8 mouse cellular contexts compared by ENCODE assay signal in the genomic region with DNA sequence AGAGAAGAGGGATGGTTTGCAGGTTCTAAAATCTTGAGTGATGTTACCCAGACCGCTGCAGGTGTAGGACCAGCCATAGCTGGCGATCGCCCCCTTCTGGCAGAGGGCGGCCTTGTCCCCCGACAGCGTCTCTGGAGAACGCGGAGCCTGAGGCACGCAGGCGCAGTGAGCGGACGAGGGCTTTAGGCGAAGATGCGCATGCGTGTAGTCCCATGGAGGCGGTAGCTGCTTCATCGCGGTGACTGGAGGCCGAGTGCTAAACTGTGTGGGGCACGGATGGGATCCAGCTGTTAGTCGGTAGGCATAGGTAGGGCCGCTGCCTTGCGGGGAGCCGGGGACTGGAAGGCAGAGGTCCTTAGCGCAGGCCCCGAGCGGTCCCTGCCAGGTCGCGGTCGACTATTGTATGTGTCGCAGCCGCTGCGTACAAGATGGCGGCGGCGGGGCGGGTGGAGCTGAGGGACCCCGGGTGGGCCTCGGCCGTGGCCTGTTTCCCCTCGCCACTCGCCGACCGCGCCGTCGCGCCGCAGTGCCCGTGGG. TPM values are rescaled to one million over a fixed set of nuclear protein-coding genes. Genes with fewer than 3 reads are reported as not detected.
DNase-seq lines count a peak whose midpoint lies in the region; ATAC-seq and TF ChIP-seq lines count a peak whose summit lies in the region.

No protein-coding gene starts in this region.

- DNase-seq in CH12.LX (ENCODE audit: extremely low read depth): peak; percentile 97
- peak; percentile 95 for DNase-seq in c-Kit-positive CD71-positive TER-119-negative erythroid progenitor cells, embryonic 14.5 days (ENCODE audit: low read depth)
- peak; percentile 99 for DNase-seq in forebrain, embryonic 11.5 days (ENCODE audit: low spot score)
- DNase-seq in kidney, postnatal 36 days: peak; percentile 98 to 100
- peak; percentile 89 for DNase-seq in telencephalon, adult 2 months (ENCODE audit: low read depth, low spot score)

- no peaks in the 10 kb centered on the region for H3K27me3 ChIP-seq in CH12.LX (replicated peaks)
- no peaks in the 10 kb centered on the region for H3K27me3 ChIP-seq in forebrain, embryonic 11.5 days (ENCODE audit: control insufficient read depth, insufficient read depth, low read length)
- no peaks in the 10 kb centered on the region for H3K27me3 ChIP-seq in heart, embryonic 16.5 days (ENCODE audit: control insufficient read depth, insufficient read depth, low read length)
- 0 out of 2 replicates have a peak, but pooled peaks cover 4% of the 10 kb centered on the region for H3K27me3 ChIP-seq in liver, embryonic 15.5 days
- no peaks in the 10 kb centered on the region for H3K27me3 ChIP-seq in neural tube, embryonic 12.5 days (replicated peaks)

- H3K4me1 ChIP-seq in CH12.LX (ENCODE audit: control insufficient read depth in 1 of 2, insufficient read depth in 2 of 2): peaks cover 0 to 5% of the 10 kb centered on the region in 2 experiments; a peak in 2 of 4 replicates
- H3K4me1 ChIP-seq in forebrain, embryonic 11.5 days (replicated peaks; ENCODE audit: control insufficient read depth, insufficient read depth, low read length): no peaks in the 10 kb centered on the region
- H3K4me1 ChIP-seq in heart, embryonic 16.5 days (ENCODE audit: control insufficient read depth, insufficient read depth, low read length): no peaks in the 10 kb centered on the region
- H3K4me1 ChIP-seq in liver, embryonic 15.5 days (replicated peaks): peaks cover 6% of the 10 kb centered on the region
- no peaks in the 10 kb centered on the region for H3K4me1 ChIP-seq in neural tube, embryonic 12.5 days

- peak overlapping the region; percentile 74 for H3K27ac ChIP-seq in CH12.LX (ENCODE audit: insufficient read depth, low read depth)
- H3K27ac ChIP-seq in forebrain, embryonic 11.5 days (ENCODE audit: low read depth, low read length): peak overlapping the region; percentile 86
- H3K27ac ChIP-seq in heart, embryonic 16.5 days (ENCODE audit: low read length): peak overlapping the region; percentile 89
- peak overlapping the region; percentile 85 for H3K27ac ChIP-seq in liver, embryonic 15.5 days (replicated peaks)
- peak overlapping the region; percentile 96 for H3K27ac ChIP-seq in neural tube, embryonic 12.5 days

- in situ Hi-C loops in CH12.LX (cut with MboI; ENCODE audit: low pct_ligation_motif_present, low pct_unique_long_range_greater_than_20kb, low sequenced_read_pairs): loop anchor here (5.0 kb wide), 1 partner anchor 37 kb away; no protein-coding TSS in a partner anchor

- no peaks in the 10 kb centered on the region for H3K36me3 ChIP-seq in CH12.LX (replicated peaks in 1 of 2; ENCODE audit: control insufficient read depth in 1 of 2, insufficient read depth in 1 of 2, low read length in 1 of 2)
- H3K36me3 ChIP-seq in forebrain, embryonic 11.5 days (ENCODE audit: control insufficient read depth, insufficient read depth, low read length): no peaks in the 10 kb centered on the region
- H3K36me3 ChIP-seq in heart, embryonic 16.5 days (ENCODE audit: control insufficient read depth, insufficient read depth): no peaks in the 10 kb centered on the region
- no peaks in the 10 kb centered on the region for H3K36me3 ChIP-seq in liver, embryonic 15.5 days (replicated peaks)
- no peaks in the 10 kb centered on the region for H3K36me3 ChIP-seq in neural tube, embryonic 12.5 days

- ATAC-seq in forebrain, embryonic 11.5 days (replicated peaks; ENCODE audit: low FRiP score): peak; percentile 97
- ATAC-seq in heart, embryonic 16.5 days (replicated peaks; ENCODE audit: extremely low read depth, insufficient read depth, low FRiP score): peak; percentile 97
- ATAC-seq in liver, embryonic 15.5 days (ENCODE audit: insufficient read depth): peak; percentile 97
- peak; percentile 98 for ATAC-seq in neural tube, embryonic 12.5 days (ENCODE audit: low FRiP score, low read depth)

- peaks cover 30% of the 10 kb centered on the region for H3K79me2 ChIP-seq in CH12.LX (replicated peaks; ENCODE audit: control insufficient read depth, extremely low read depth, insufficient read depth, poor library complexity, severe bottlenecking)

- TF ChIP-seq CTCF in CH12.LX (conservative IDR thresholded peaks at IDR 0.05 in 1 of 2, IDR thresholded peaks at IDR 0.05 in 1 of 2; ENCODE audit: low read depth in 2 of 2, low read length in 2 of 2): peak; percentile 75 to 98

- peak; percentile 95 for TF ChIP-seq POLR2A in CH12.LX (IDR thresholded peaks at IDR 0.05; ENCODE audit: low read depth, low read length)

- TF ChIP-seq EP300 in CH12.LX (IDR thresholded peaks at IDR 0.05; ENCODE audit: low read length): no peak

- H3K9ac ChIP-seq in CH12.LX (ENCODE audit: insufficient read depth, low read depth): peak overlapping the region; percentile 86
- H3K9ac ChIP-seq in forebrain, embryonic 11.5 days (ENCODE audit: low read length): peak overlapping the region; percentile 99
- peak overlapping the region; percentile 98 for H3K9ac ChIP-seq in heart, embryonic 16.5 days (ENCODE audit: low read length)
- H3K9ac ChIP-seq in liver, embryonic 15.5 days: peak overlapping the region; percentile 94
- peak overlapping the region; percentile 99 for H3K9ac ChIP-seq in neural tube, embryonic 12.5 days

- peak overlapping the region; percentile 18; the same call in 1 of the 2 replicates for H3K4me2 ChIP-seq in CH12.LX (ENCODE audit: insufficient read depth, low read depth, poor library complexity, severe bottlenecking)
- H3K4me2 ChIP-seq in forebrain, embryonic 11.5 days (ENCODE audit: low read depth, low read length, severe bottlenecking): peak overlapping the region; percentile 62
- H3K4me2 ChIP-seq in heart, embryonic 16.5 days (ENCODE audit: low read depth, low read length): peak overlapping the region; percentile 69
- peak overlapping the region; percentile 82 for H3K4me2 ChIP-seq in liver, embryonic 15.5 days
- peak overlapping the region; percentile 59 for H3K4me2 ChIP-seq in neural tube, embryonic 12.5 days (replicated peaks)

- H3K4me3 ChIP-seq in CH12.LX (replicated peaks in 1 of 3; ENCODE audit: low read depth in 2 of 3, low read length in 2 of 3, poor library complexity in 1 of 3): peak overlapping the region; percentile 86 to 92 (median 90)
- peak overlapping the region; percentile 95 for H3K4me3 ChIP-seq in forebrain, embryonic 11.5 days (ENCODE audit: low read depth, low read length)
- H3K4me3 ChIP-seq in heart, embryonic 16.5 days (ENCODE audit: low read length): peak overlapping the region; percentile 88
- H3K4me3 ChIP-seq in liver, embryonic 15.5 days (replicated peaks): peak overlapping the region; percentile 94
- H3K4me3 ChIP-seq in neural tube, embryonic 12.5 days: peak overlapping the region; percentile 93

- no peaks in the 10 kb centered on the region for H3K9me3 ChIP-seq in CH12.LX (replicated peaks; ENCODE audit: low read length)
- H3K9me3 ChIP-seq in forebrain, embryonic 11.5 days (ENCODE audit: control insufficient read depth, low read length): no peaks in the 10 kb centered on the region
- no peaks in the 10 kb centered on the region for H3K9me3 ChIP-seq in heart, embryonic 16.5 days (replicated peaks; ENCODE audit: control insufficient read depth, low read length)
- H3K9me3 ChIP-seq in liver, embryonic 15.5 days (replicated peaks): no peaks in the 10 kb centered on the region
- H3K9me3 ChIP-seq in neural tube, embryonic 12.5 days: no peaks in the 10 kb centered on the region

- under 1% methylated on average over 40 of the region's 50 CpGs for WGBS in forebrain, embryonic 11.5 days
- WGBS in heart, embryonic 16.5 days: 0% methylated on average over 50 of the region's 50 CpGs
- WGBS in liver, embryonic 15.5 days (ENCODE audit: insufficient replicate concordance): under 1% methylated on average over 50 of the region's 50 CpGs
- under 1% methylated on average over 50 of the region's 50 CpGs for WGBS in neural tube, embryonic 12.5 days

- peak; percentile 94 for TF ChIP-seq RAD21 in CH12.LX (IDR thresholded peaks at IDR 0.05; ENCODE audit: low read depth, low read length)

- dilution Hi-C loops in CH12.LX (cut with MboI; ENCODE audit: extremely low pct_ligation_motif_present, extremely low pct_unique_long_range_greater_than_20kb, low sequenced_read_pairs): no loop called here

TF ChIP-seq in CH12.LX, 34 proteins besides CTCF, POLR2A, EP300 and RAD21 (continues in another document):
- TF ChIP-seq MAFK (IDR thresholded peaks at IDR 0.05; ENCODE audit: insufficient replicate concordance, low read length): no peak
- TF ChIP-seq ELF1 (IDR thresholded peaks at IDR 0.05; ENCODE audit: low read depth, low read length): peak; percentile 40
- TF ChIP-seq NELFE (IDR thresholded peaks at IDR 0.05; ENCODE audit: low read depth, low read length): peak; percentile 96
- peak; percentile 96 for TF ChIP-seq SMC3 (IDR thresholded peaks at IDR 0.05; ENCODE audit: low read depth, low read length)
- peak; percentile 54; the same call in 1 of the 2 replicates for TF ChIP-seq ZC3H11A (IDR thresholded peaks at IDR 0.05; ENCODE audit: low read depth, low read length)
- peak; percentile 65; the same call in 1 of the 2 replicates for TF ChIP-seq HCFC1 (IDR thresholded peaks at IDR 0.05; ENCODE audit: low read depth, low read length)
- peak; percentile 34; the same call in 1 of the 2 replicates for TF ChIP-seq SIN3A (IDR thresholded peaks at IDR 0.05; ENCODE audit: low read length)
- peak; percentile 39; the same call in 1 of the 2 replicates for TF ChIP-seq MEF2A (IDR thresholded peaks at IDR 0.05; ENCODE audit: borderline replicate concordance, low read depth, low read length)
- peak; percentile 60 for TF ChIP-seq TBP (conservative IDR thresholded peaks at IDR 0.05; ENCODE audit: low read depth, low read length)
- peak; percentile 98 for TF ChIP-seq NRF1 (IDR thresholded peaks at IDR 0.05; ENCODE audit: low read depth, low read length)
- no peak for TF ChIP-seq ZMIZ1 (IDR thresholded peaks at IDR 0.05; ENCODE audit: low read depth, low read length)
- TF ChIP-seq MXI1 (IDR thresholded peaks at IDR 0.05; ENCODE audit: low read depth, low read length): peak; percentile 47; the same call in 1 of the 2 replicates
- peak; percentile 36; the same call in 1 of the 2 replicates for TF ChIP-seq MAX (IDR thresholded peaks at IDR 0.05; ENCODE audit: low read length)
- no peak for TF ChIP-seq ETS1 (conservative IDR thresholded peaks at IDR 0.05; ENCODE audit: low read depth, low read length)
- 0 out of 2 replicates have a peak, but pooled peaks have one; percentile 6 for TF ChIP-seq UBTF (IDR thresholded peaks at IDR 0.05; ENCODE audit: low read depth, low read length)

RNA-seq across cellular contexts. Expression of gene Zfp638, which starts 47.3 kb away (rescaled TPM):
- total RNA-seq in CH12.LX (2012; rRNA removed) (48.0 and 57.7 TPM in 2 replicates), CH12.LX (2014; rRNA removed) (57.3 and 85.0 TPM in 2 replicates)
- 42.1 and 51.3 TPM in 2 replicates for polyA plus RNA-seq in CH12.LX (2012; ENCODE audit: insufficient read length, low read depth)
- 97.5 and 108 TPM in 2 replicates for polyA plus RNA-seq in forebrain, embryonic 11.5 days (2014; fragmentation: Nextera tagmentation; extraction: Ambion mirVana)
- polyA plus RNA-seq in heart, embryonic 16.5 days (2015; fragmentation: Nextera tagmentation; extraction: Ambion mirVana): 37.0 and 39.8 TPM in 2 replicates
- 14.5 and 16.8 TPM in 2 replicates for polyA plus RNA-seq in liver, embryonic 15.5 days (2015; fragmentation: Nextera tagmentation; extraction: Ambion mirVana)
- 86.4 and 92.4 TPM in 2 replicates for polyA plus RNA-seq in neural tube, embryonic 12.5 days (2016; fragmentation: Nextera tagmentation; extraction: Ambion mirVana)

Comparison
In these comparisons a context has a peak if more than half of its experiments do, and no peak if none do; other contexts are left out.
1. Peak in every context shown above with its lines: DNase-seq, ATAC-seq, H3K4me3 ChIP-seq and H3K27ac ChIP-seq.
2. H3K4me2 ChIP-seq: peak in every context shown above with its lines; median percentile 82 in liver, embryonic 15.5 days; 69 in heart, embryonic 16.5 days; 62 in forebrain, embryonic 11.5 days; 59 in neural tube, embryonic 12.5 days; 18 in CH12.LX.